Mouse (Mus musculus) lung, embryonic 15.5 days (tissue): Measurements from ENCODE around the gene Vmn2r74. TPM values are rescaled to one million over a fixed set of nuclear protein-coding genes. Genes with fewer than 3 reads are reported as not detected.

ENCODE experiments used
- ATAC-seq: fragments of 200-750 bp; cut with Nextera tagmentation; 2 replicates; pipeline ENCODE4 v1.8.0; 2017; ENCODE audit warnings: moderate number of reproducible peaks, borderline replicate concordance; ENCODE audit not compliant: low FRiP score, low TSS enrichment; ENCODE audit errors: extremely low read depth
- H3K27ac ChIP-seq: fragments of 300-500 bp; sonication (generic); 2 replicates; pipeline ENCODE4 v1.5.1; 2015; ENCODE audit warnings: moderate library complexity, mild to moderate bottlenecking, inconsistent platforms
- H3K27me3 ChIP-seq: fragments of 300-500 bp; sonication (generic); 2 replicates; pipeline ENCODE4 v1.6.1; 2015; ENCODE audit warnings: inconsistent platforms
- H3K36me3 ChIP-seq: fragments of 300-500 bp; sonication (generic); 2 replicates; pipeline ENCODE4 v1.6.1; 2015; ENCODE audit warnings: inconsistent platforms
- H3K4me1 ChIP-seq: fragments of 300-500 bp; sonication (generic); 2 replicates; pipeline ENCODE4 v1.6.1; 2015; ENCODE audit warnings: inconsistent platforms
- H3K4me2 ChIP-seq: fragments of 300-500 bp; sonication (generic); 2 replicates; pipeline ENCODE4 v1.6.1; 2015; ENCODE audit warnings: inconsistent platforms, mild to moderate bottlenecking, moderate library complexity
- H3K4me3 ChIP-seq: fragments of 300-500 bp; sonication (generic); 2 replicates; pipeline ENCODE4 v1.5.1; 2015; ENCODE audit warnings: mild to moderate bottlenecking, inconsistent platforms
- H3K9ac ChIP-seq: fragments of 300-500 bp; sonication (generic); 2 replicates; pipeline ENCODE4 v1.6.1; 2015; ENCODE audit warnings: inconsistent platforms
- H3K9me3 ChIP-seq: fragments of 300-500 bp; sonication (generic); 2 replicates; pipeline ENCODE4 v1.6.1; 2016; ENCODE audit warnings: inconsistent platforms
- WGBS: fragments of 180-500 bp; shearing (Covaris S2); methylation state at CpG from one replicate; pipeline ENCODE4 v1.1.7; 2015; 5-methylcytosine and 5-hydroxymethylcytosine counted together
- polyA plus RNA-seq: library from polyadenylated mRNA; unstranded; fragments of >200 nt; fragmentation: Nextera tagmentation; extraction: Ambion mirVana; gene quantifications from 2 replicates; pipeline ENCODE4 v1.2.1, GENCODE M21; 2015

Vmn2r74 gene
- polyA plus RNA-seq: not detected in 2 replicates

DNA sequence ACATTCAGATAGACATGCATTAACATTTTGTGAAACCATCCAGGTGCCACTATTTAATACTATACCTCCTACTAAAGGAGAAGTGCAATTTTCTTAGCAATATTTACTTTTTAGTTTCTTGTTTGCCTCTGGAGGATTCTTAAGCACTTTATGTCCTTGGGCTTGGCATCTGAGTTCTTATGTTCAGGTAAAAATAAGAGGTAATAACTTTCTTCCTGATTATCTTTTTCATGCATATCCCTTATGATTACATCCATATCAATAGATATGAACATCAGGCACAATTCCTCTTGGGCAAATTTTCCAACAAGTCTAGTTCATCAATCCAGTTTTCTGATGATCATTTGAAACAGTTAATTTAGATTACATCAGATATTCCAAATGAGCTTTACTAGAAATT is at the start of gene Vmn2r74:
Gene Vmn2r74, minus strand, starts transcription at position 101 of the 400 bp plus-strand sequence.
- Histone ChIP-seq H3K4me3 (no peak within 1 kb of the TSS), H3K27me3 (no peaks in the 10 kb centered on the region), H3K9ac (no peak within 1 kb of the TSS), H3K9me3 (no peaks in the 10 kb centered on the region), H3K36me3 (no peaks in the 10 kb centered on the region), H3K4me2 (no peak within 1 kb of the TSS), H3K4me1 (no peaks in the 10 kb centered on the region), H3K27ac (no peak within 1 kb of the TSS)
- no peak for ATAC-seq

DNA sequence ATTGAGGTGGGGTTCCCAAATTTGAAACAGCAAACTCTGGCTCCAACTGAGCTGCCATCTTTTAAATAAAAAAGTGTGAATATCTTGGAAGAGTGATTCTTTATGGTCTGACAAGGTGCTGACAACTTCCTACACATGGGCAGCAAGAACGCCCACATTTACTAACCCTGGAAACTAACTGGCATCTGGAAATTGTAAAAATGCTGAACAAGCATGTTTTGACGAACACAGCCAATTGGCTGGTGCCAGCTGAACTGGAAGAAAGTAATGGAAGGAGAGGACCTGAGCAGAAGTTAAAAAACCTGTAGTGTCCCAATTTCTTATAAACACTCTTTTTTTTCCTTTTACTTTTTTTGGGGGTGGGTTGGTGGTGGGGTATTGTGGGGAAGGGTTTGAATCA is 46.1 kb upstream of the Vmn2r74 start:
- Histone ChIP-seq H3K36me3 (no peaks in the 10 kb centered on the region), H3K27me3 (no peaks in the 10 kb centered on the region), H3K4me1 (no peaks in the 10 kb centered on the region), H3K4me2 (no peak overlapping the region), H3K4me3 (no peak overlapping the region), H3K9ac (no peak overlapping the region), H3K9me3 (no peaks in the 10 kb centered on the region; the same call in 1 of the 2 replicates), H3K27ac (no peak overlapping the region)
- 76% methylated on average over 2 of the region's 2 CpGs for WGBS
- no peak for ATAC-seq

Other genes starting within 250 kb of the Vmn2r74 start
- not detected in 2 replicates for gene Vmn2r72, start 206.5 kb downstream of the Vmn2r74 start, polyA plus RNA-seq
- gene Vmn2r73, start 85.4 kb downstream of the Vmn2r74 start, polyA plus RNA-seq: not detected in 2 replicates
- gene Vmn2r75, start 210.1 kb upstream of the Vmn2r74 start, polyA plus RNA-seq: not detected in 2 replicates